ENCODE assay signal across 13 mouse cellular contexts in genomic region chr19:58396604-58396984, GRCm38 (mm10). TPM values are rescaled to one million over a fixed set of nuclear protein-coding genes. Genes with fewer than 3 reads are reported as not detected.
DNase-seq lines count a peak whose midpoint lies in the region; ATAC-seq and TF ChIP-seq lines count a peak whose summit lies in the region.
"Had no signal": no experiment of that assay in that cellular context is flagged by ENCODE, and none has a peak within 500 bp of the region (broad histone marks: within the 10 kb centered on the region; RNA-seq: fewer than 3 reads in every experiment).

No protein-coding gene starts in this region.

- H3K4me1 ChIP-seq in lung, postnatal 0 days (ENCODE audit: insufficient read depth, low read depth, low read length) = no peaks in the 10 kb centered on the region
- H3K4me1 ChIP-seq in intestine, embryonic 14.5 days (replicated peaks; ENCODE audit: control insufficient read depth, insufficient read depth, low read length) = peaks cover 5% of the 10 kb centered on the region
- peaks cover 14% of the 10 kb centered on the region for H3K4me1 ChIP-seq in stomach, embryonic 14.5 days (ENCODE audit: control insufficient read depth, insufficient read depth, low read length)

- no peaks in the 10 kb centered on the region for H3K27me3 ChIP-seq in lung, postnatal 0 days (replicated peaks; ENCODE audit: insufficient read depth, low read length)
- H3K27me3 ChIP-seq in intestine, embryonic 14.5 days (replicated peaks; ENCODE audit: control insufficient read depth, insufficient read depth, low read length) = no peaks in the 10 kb centered on the region
- no peaks in the 10 kb centered on the region for H3K27me3 ChIP-seq in stomach, embryonic 14.5 days (ENCODE audit: control insufficient read depth, insufficient read depth, low read length)
- H3K27me3 ChIP-seq: CH12.LX had no signal

- H3K36me3 ChIP-seq in lung, postnatal 0 days (ENCODE audit: insufficient read depth, low read length) = no peaks in the 10 kb centered on the region
- H3K36me3 ChIP-seq in intestine, embryonic 14.5 days (ENCODE audit: control insufficient read depth, insufficient read depth, low read length) = no peaks in the 10 kb centered on the region
- H3K36me3 ChIP-seq in stomach, embryonic 14.5 days (ENCODE audit: control insufficient read depth, insufficient read depth, low read length) = no peaks in the 10 kb centered on the region

- H3K9ac ChIP-seq in lung, postnatal 0 days (replicated peaks; ENCODE audit: low read depth) = no peak overlapping the region
- H3K9ac ChIP-seq in intestine, embryonic 14.5 days (ENCODE audit: low read length) = no peak overlapping the region
- no peak overlapping the region for H3K9ac ChIP-seq in stomach, embryonic 14.5 days (replicated peaks; ENCODE audit: low read depth, low read length)

- TF ChIP-seq CTCF in lung, postnatal 0 days (IDR thresholded peaks at IDR 0.05) = 0 out of 2 replicates have a peak, but pooled peaks have one; percentile 1

- DNase-seq in lung, postnatal 0 days (ENCODE audit: low spot score) = no peak
- DNase-seq in lung, postnatal 25 days (ENCODE audit: low spot score) = no peak
- no peak for DNase-seq in intestine, embryonic 14.5 days (ENCODE audit: low spot score)
- DNase-seq in kidney, postnatal 4 days = peak; percentile 39 to 61
- no peak for DNase-seq in layer of hippocampus, postnatal 10 days (ENCODE audit: low spot score in 2 of 2)
- DNase-seq in ovary, adult 18-20 months (ENCODE audit: low spot score) = no peak
- no peak for DNase-seq in heart, adult 18-20 months
- DNase-seq: gastrocnemius, postnatal 14 days; heart, postnatal 4 days; left cerebral cortex, postnatal 4 days had no signal

- H3K4me3 ChIP-seq in lung, postnatal 0 days (ENCODE audit: low read depth, low read length) = no peak overlapping the region
- no peak overlapping the region for H3K4me3 ChIP-seq in intestine, embryonic 14.5 days (ENCODE audit: low read depth, low read length)
- H3K4me3 ChIP-seq in stomach, embryonic 14.5 days (ENCODE audit: low read depth, low read length) = no peak overlapping the region

- WGBS in lung, postnatal 0 days = 59% methylated on average over 4 of the region's 4 CpGs
- 42% methylated on average over 4 of the region's 4 CpGs for WGBS in intestine, embryonic 14.5 days
- WGBS in stomach, embryonic 14.5 days = 44% methylated on average over 4 of the region's 4 CpGs

- ATAC-seq in lung, postnatal 0 days = peak; percentile 40
- ATAC-seq in intestine, embryonic 14.5 days (replicated peaks; ENCODE audit: low FRiP score, low TSS enrichment, low read depth) = peak; percentile 87
- ATAC-seq in stomach, embryonic 14.5 days (ENCODE audit: insufficient number of reproducible peaks, insufficient read depth, low FRiP score, low read depth) = peak; percentile 83
- ATAC-seq: activated CD4-positive, CD25-positive, alpha-beta regulatory T cell, adult 4 months had no signal

- H3K4me2 ChIP-seq in lung, postnatal 0 days (replicated peaks; ENCODE audit: low read depth, low read length) = no peak overlapping the region
- 0 out of 2 replicates have a peak overlapping the region, but pooled peaks have one; percentile 3 for H3K4me2 ChIP-seq in intestine, embryonic 14.5 days (ENCODE audit: low read length)
- peak overlapping the region; percentile 28; the same call in 1 of the 2 replicates for H3K4me2 ChIP-seq in stomach, embryonic 14.5 days (replicated peaks; ENCODE audit: low read depth, low read length)

- H3K27ac ChIP-seq in lung, postnatal 0 days (ENCODE audit: low read length) = no peak overlapping the region
- peak overlapping the region; percentile 82 for H3K27ac ChIP-seq in intestine, embryonic 14.5 days (ENCODE audit: low read depth)
- peak overlapping the region; percentile 90 for H3K27ac ChIP-seq in stomach, embryonic 14.5 days (ENCODE audit: low read length)

- TF ChIP-seq EP300 in lung, postnatal 0 days (IDR thresholded peaks at IDR 0.05) = no peak

- H3K9me3 ChIP-seq in lung, postnatal 0 days (ENCODE audit: low read length) = no peaks in the 10 kb centered on the region
- no peaks in the 10 kb centered on the region for H3K9me3 ChIP-seq in intestine, embryonic 14.5 days (ENCODE audit: control insufficient read depth, low read length)
- H3K9me3 ChIP-seq in stomach, embryonic 14.5 days (ENCODE audit: control insufficient read depth, low read depth, low read length) = no peaks in the 10 kb centered on the region

RNA-seq across cellular contexts. Expression of gene Gfra1, which starts 59.1 kb away (rescaled TPM):
- 5.6 and 6.2 TPM in 2 replicates for polyA plus RNA-seq in lung, postnatal 0 days (2015; fragmentation: Nextera tagmentation; extraction: Ambion mirVana)
- polyA plus RNA-seq in intestine, embryonic 14.5 days (2014; fragmentation: Nextera tagmentation; extraction: Ambion mirVana) = 34.3 and 41.3 TPM in 2 replicates
- 63.7 and 66.3 TPM in 2 replicates for polyA plus RNA-seq in stomach, embryonic 14.5 days (2014; fragmentation: Nextera tagmentation; extraction: Ambion mirVana)
- total RNA-seq in layer of hippocampus, postnatal 10 days (2021) = 10 to 100 TPM; 50.9 to 52.8 TPM
- total RNA-seq in heart, adult 18-20 months (2021) = 1 to 10 TPM; 4.9 TPM
- total RNA-seq: CH12.LX had no signal

Comparison
In these comparisons a context has a peak if more than half of its experiments do, and no peak if none do; other contexts are left out.
1. DNase-seq: peak in kidney, postnatal 4 days (2 of 2); none in lung, postnatal 0 days (single experiment), lung, postnatal 25 days (single experiment), intestine, embryonic 14.5 days (single experiment), layer of hippocampus, postnatal 10 days (0 of 2), ovary, adult 18-20 months (single experiment) and heart, adult 18-20 months (0 of 2).
2. Peak in every context shown above with its lines, with median percentiles within 50 percentile points of each other: ATAC-seq.